Mouse (Mus musculus) thymus, postnatal 25 days (tissue): ENCODE measurements around the gene Ntm.

ENCODE experiments used
- DNase-seq: peaks from one replicate; pipeline ENCODE4 v3.0.0; 2022

The Ntm gene

GRCm38 (mm10) chr9:29103993-29104392 is 858.9 kb downstream of the Ntm start:
- no peak for DNase-seq

- DNase-seq: no peak
These were observed 862.3 kb downstream of the Ntm start for GRCm38 (mm10) chr9:29100624-29101023.

- no peak for DNase-seq
These were observed 870.5 kb downstream of the Ntm start for GRCm38 (mm10) chr9:29092443-29092842.

GRCm38 (mm10) chr9:29088657-29089056 is 874.3 kb downstream of the Ntm start:
- DNase-seq: no peak

GRCm38 (mm10) chr9:29087656-29088055 is 875.3 kb downstream of the Ntm start:
- no peak for DNase-seq

- no peak for DNase-seq
These were observed 875.8 kb downstream of the Ntm start for GRCm38 (mm10) chr9:29087171-29087570.

- no peak for DNase-seq
These were observed 886.9 kb downstream of the Ntm start for GRCm38 (mm10) chr9:29075924-29076577.

GRCm38 (mm10) chr9:29075243-29075642 is 887.7 kb downstream of the Ntm start:
- no peak for DNase-seq

GRCm38 (mm10) chr9:29074494-29074893 is 888.4 kb downstream of the Ntm start:
- DNase-seq: no peak

GRCm38 (mm10) chr9:29071997-29072396 is 890.9 kb downstream of the Ntm start:
- DNase-seq: no peak

- no peak for DNase-seq
These were observed 895.4 kb downstream of the Ntm start for GRCm38 (mm10) chr9:29067572-29067971.

- DNase-seq: no peak
These were observed 902.6 kb downstream of the Ntm start for GRCm38 (mm10) chr9:29060293-29060692.

- no peak for DNase-seq
These were observed 904.1 kb downstream of the Ntm start for GRCm38 (mm10) chr9:29058811-29059210.

GRCm38 (mm10) chr9:29055637-29056036 is 907.3 kb downstream of the Ntm start:
- DNase-seq: no peak

- DNase-seq: no peak
These were observed 926.5 kb downstream of the Ntm start for GRCm38 (mm10) chr9:29036466-29036865.

- DNase-seq: no peak
These were observed 926.9 kb downstream of the Ntm start for GRCm38 (mm10) chr9:29036058-29036457.

- DNase-seq: no peak
These were observed 936.5 kb downstream of the Ntm start for GRCm38 (mm10) chr9:29026410-29026809.

- no peak for DNase-seq
These were observed 937.3 kb downstream of the Ntm start for GRCm38 (mm10) chr9:29025603-29026002.

GRCm38 (mm10) chr9:29025104-29025503 is 937.8 kb downstream of the Ntm start:
- no peak for DNase-seq

GRCm38 (mm10) chr9:29016879-29017278 is 946.1 kb downstream of the Ntm start:
- no peak for DNase-seq

GRCm38 (mm10) chr9:29013881-29014280 is 949.1 kb downstream of the Ntm start:
- no peak for DNase-seq

- no peak for DNase-seq
These were observed 950.4 kb downstream of the Ntm start for GRCm38 (mm10) chr9:29012541-29012940.

- DNase-seq: no peak
These were observed 951.5 kb downstream of the Ntm start for GRCm38 (mm10) chr9:29011476-29011875.

- DNase-seq: no peak
These were observed 958.4 kb downstream of the Ntm start for GRCm38 (mm10) chr9:29004534-29004933.

- no peak for DNase-seq
These were observed 963.0 kb downstream of the Ntm start for GRCm38 (mm10) chr9:28999951-29000351.
